Mouse (Mus musculus): ENCODE results near the gene Ddah2.

The Ddah2 gene

DNA sequence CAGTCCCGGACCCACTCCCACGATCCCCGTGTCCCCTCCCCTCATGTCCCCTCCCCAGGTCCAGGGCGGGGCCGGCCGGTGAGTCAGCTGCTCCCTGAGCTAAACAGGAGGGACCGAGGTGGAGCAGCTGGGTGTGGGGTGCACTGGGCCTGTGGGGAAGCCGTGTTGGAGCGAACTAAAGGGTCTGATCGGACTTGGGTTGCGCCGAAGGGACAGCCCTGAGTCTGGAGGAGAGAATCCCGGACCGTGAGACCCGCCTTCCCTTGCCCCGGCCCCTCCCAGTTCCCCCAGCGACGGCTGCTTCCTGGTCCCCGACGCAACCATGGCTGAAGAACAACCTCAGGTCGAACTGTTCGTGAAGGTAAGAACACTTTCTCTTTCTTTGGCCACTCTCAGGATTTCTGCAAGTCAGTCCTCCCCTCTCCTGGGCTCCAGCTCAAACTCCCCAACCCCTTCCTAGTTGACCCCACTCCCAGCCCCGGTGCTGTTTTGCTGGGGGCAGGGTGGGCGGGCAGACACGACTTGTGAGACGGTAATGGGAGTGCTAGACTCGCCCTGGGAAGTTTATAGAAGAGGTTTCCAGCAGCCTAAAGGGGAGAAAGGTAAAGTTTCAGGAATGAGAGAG is 8.6 kb upstream of the Ddah2 start:
- peak; percentile 60 for DNase-seq (ENCODE audit: low spot score)

DNA sequence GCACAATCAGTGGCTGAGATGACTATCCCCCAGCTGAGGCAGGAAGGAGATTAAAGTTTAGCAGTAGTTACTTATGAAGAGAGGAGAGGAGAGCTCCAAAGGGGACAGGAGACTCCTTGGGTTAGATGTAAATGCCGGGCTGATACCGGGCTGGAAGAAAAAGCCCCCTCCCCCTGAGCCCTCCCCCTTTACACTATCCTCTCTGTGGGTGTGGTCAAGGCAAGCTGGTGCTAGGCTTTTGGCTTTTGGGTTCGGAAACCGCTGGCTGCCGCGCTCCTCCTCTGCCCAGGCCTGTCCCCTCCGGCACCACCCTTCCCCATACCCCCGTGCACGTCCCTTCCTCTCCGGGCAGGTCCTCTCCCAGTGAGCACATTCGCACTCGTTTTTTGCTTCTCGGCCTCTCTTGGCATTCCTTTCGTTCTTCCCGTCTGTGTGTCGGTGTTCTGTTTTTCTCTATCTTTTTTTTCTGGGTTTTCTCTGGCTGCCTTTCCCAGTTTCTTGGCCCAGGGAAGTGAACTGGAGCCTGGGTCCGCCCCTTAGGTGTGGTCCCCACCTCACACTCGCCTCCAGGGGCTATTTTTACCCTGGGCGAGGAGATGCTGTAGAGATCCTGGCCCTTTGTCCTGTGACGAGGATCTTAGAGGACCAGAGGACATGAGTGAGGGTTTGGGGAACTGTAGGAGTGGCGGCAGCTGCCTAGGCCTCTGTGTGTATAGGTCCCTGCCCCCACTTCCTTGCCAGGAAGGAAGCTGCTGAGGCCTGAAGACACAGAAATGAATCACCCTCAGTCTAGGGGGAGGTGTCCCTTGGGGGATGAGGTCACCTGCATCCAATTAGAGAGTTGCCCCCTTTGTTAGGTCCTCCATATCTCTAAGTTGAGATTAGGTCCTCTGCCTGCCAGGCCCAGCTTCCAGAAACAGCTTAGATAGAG is 7.4 kb upstream of the Ddah2 start:
- peak; percentile 61 for DNase-seq (ENCODE audit: low spot score)

- no peak for DNase-seq (ENCODE audit: low spot score)
Observed at GRCm38 (mm10) chr17:35052271-35052798, 6.5 kb upstream of the Ddah2 start.

GRCm38 (mm10) chr17:35055691-35056495 is 2.9 kb upstream of the Ddah2 start:
- no peak for DNase-seq (ENCODE audit: low spot score)

GRCm38 (mm10) chr17:35057090-35057489 is 1.7 kb upstream of the Ddah2 start:
- no peak for DNase-seq (ENCODE audit: low spot score)

- DNase-seq (ENCODE audit: low spot score): no peak
Observed at GRCm38 (mm10) chr17:35058316-35058715, 519 bp upstream of the Ddah2 start.

- DNase-seq (ENCODE audit: low spot score): no peak
Observed at GRCm38 (mm10) chr17:35060071-35060470, 1.2 kb downstream of the Ddah2 start.

GRCm38 (mm10) chr17:35060737-35061297 is 2.0 kb downstream of the Ddah2 start:
- DNase-seq (ENCODE audit: low spot score): no peak

DNA sequence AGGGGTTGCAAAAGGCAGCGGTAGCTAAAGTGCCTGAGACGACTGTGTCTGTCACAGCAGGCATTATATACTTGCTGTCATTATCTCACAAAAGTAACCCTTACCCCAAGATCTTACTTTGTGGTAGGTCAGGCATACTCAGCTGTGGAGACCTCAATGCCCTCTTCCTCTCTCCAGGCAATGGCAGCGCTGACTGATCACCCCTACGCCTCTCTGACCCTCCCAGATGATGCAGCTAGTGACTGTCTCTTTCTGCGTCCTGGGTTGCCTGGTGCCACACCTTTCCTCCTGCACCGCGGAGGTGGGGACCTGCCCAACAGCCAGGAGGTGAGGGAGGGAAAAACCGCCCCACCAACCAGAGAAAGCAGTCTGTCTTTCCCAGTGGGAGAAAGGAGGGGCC is 2.5 kb downstream of the Ddah2 start:
- no peak for DNase-seq (ENCODE audit: low spot score)

- DNase-seq (ENCODE audit: low spot score): no peak
Observed at GRCm38 (mm10) chr17:35063466-35063865, 4.6 kb downstream of the Ddah2 start.

GRCm38 (mm10) chr17:35064378-35064877 is 5.6 kb downstream of the Ddah2 start:
- DNase-seq (ENCODE audit: low spot score): no peak

DNA sequence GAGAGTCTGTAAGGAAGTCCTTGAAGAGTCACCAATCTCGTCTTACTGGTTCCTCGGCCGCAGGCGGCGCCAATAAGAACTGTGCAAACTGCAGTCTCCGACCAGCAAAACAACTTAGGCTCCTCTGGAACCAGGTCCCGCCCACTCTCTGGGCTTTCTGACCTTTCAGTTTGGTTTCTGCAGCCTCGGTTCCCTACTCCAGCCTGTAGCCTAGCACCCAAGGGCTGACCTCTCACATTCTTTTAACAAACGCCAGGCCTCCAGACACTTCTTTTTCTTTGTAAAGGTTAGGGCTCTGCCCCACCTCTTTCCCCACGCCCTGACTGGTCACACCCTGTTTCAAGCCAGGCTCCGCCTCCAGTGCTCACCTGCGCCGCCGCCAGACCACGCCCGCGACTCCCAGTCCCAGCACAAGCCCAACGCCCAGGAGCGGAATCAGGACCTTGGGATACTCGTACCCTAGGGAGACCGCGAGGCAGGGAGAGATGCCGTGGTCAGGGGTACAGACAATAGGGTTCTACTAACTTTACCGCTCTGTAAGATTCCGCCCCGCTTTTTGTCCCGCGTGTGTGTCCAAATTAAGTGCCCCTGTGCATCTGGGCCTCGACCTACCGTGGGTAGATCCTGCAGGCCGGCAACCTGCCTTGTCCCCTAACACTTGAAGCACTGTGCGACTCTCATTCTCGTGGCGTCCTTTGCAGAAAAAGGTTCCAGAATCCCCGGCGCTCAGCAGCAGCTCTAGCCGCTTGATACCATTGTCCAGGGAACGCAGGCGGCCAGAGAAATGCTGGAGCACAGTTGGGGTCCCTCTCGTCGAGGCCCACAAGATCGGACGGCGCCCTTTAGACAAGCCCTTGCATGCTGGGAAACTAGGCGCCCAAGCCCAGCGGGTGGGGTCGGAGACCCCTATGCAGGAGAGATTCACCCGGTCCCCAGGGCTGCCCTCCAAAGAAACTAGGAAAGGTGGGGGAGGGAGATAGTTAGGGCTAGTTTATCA is 6.4 kb downstream of the Ddah2 start, which contains the start of gene Ly6g6c:
Ly6g6c (plus strand) TSS at position 438 of the 997 bp plus-strand sequence.
- peak; percentile 47 for DNase-seq (ENCODE audit: low spot score)

GRCm38 (mm10) chr17:35066084-35066483 is 7.2 kb downstream of the Ddah2 start, which contains the start of gene Mpig6b:
Mpig6b (minus strand) TSS chr17:35066184.
- DNase-seq (ENCODE audit: low spot score): no peak

DNA sequence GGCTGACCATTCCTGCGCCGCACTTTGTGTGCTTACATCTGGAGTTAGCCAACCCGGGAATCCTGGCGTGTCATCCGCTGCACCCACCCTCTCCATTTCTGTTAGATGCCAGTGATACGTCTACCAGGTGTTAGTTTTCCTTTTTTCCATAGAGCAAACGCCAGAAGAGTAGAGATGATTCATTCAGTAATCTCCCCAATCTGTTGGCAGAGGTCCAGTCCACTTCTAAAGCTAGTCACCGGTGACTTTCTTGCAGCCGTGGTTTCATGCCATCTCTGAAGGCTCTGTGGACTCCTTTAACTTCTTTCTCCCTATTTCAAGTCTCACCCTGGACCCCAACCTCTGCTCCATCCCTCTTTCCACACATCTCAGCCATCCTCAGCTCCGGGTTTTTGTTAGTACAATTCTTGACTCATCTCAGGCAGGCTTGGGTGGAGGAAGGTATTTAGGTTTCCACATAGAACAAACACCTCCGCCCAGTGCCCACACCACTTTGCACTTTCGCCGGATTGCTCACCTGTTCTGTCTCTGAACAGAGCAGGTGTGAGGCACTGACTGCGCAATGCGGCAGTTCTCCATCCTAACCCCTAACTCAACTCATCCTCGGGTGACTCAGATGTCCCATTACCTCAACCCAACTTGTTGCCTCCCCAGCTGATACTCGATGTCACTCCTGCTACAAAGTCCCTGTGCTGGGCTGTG is 9.5 kb downstream of the Ddah2 start:
- no peak for DNase-seq (ENCODE audit: low spot score)

DNA sequence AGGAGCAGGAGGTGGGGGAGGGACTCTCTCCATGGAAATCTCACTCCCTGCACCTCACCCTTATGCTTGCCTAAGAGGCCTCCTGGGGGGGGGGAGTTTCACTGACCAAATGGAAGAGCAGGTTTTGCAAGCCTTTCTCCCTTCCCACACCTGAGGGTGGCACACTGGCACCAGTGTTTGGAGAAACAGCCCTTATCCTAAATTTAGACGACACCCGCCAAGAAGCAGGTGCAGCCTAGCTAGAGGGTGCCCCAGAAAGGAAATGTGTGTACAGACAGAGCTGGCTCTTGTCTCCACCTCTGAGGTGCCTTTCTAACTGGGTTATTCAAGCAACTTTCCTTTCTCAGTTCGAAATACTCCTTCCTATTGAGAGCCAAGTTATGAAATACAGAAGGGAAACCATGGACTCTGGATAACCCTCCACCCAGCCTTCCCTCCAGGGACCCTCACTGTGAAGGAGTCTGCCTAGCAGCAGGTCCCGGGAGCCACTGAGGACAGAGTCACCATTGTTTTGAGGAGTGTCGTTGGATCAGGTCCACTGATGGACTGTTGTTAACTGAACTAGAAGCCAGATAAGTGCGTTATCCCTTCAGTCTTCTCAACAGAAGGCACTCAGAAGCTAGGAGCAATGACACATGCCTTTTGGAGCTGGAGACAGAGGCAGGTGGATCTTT is 11.9 kb downstream of the Ddah2 start:
- DNase-seq (ENCODE audit: low spot score): no peak

DNA sequence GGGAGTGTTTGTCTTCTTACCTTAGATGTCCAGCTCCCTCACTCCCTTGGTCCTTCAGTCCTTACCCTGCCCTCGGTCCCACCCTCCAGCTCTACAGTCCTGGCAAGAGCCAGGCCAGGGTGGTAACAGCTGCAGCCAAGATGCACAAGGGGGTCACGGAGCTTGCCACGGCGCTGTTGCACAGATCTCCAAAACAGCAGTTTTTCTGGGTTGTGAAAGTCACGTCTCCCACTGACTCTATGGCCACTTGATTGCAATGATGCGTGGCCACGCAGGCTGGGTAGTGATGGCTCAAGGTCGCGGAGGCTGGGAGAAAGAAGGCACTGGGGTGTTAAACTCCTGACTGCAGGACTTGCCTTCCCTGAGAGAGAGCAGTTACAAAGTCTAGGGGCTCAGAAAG is 12.6 kb downstream of the Ddah2 start:
- DNase-seq (ENCODE audit: low spot score): no peak

- no peak for DNase-seq (ENCODE audit: low spot score)
Observed at GRCm38 (mm10) chr17:35074097-35074496, 15.3 kb downstream of the Ddah2 start.

DNA sequence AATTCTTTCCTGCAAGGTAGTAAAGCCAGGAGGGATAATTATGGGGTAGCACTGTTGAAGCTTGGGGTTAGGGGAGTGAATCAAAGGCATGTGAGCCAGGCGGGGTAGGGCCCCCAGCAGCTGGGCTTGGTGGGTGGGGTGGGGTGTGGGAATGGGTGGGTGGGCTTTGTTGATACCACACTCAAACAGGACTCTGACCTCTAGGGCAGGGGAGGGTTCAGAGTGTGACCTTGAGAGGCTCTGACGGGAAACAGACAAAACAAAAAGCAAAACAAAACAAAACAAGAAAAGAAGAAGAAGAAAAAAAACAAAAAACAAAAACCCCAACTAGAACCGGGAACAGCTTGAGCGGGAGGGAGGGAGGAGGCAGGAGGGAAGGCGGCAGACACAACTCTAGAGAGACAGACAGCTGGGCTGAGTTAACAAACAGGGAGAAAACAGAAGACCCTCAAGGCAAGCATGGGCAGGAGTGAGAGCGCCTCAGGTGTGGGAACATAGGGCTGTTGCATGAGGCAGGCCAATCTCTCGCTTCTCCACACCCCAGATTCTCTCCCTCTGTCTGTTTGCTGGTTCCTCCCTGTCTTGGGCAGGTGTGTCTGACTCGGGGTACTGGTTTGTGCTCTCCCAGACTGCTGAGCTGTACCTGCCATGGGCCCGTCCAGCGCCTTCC is 17.8 kb downstream of the Ddah2 start, which contains the start of gene Ly6g6e:
Ly6g6e (plus strand) TSS at position 396 of the 670 bp plus-strand sequence.
- no peak for DNase-seq (ENCODE audit: low spot score)
